Mouse (Mus musculus): Measurements from ENCODE around the gene Fkbp14. TPM values are rescaled to one million over a fixed set of nuclear protein-coding genes. Genes with fewer than 3 reads are reported as not detected.

Fkbp14 gene
- polyA plus RNA-seq, 1 experiment, result not detected

DNA sequence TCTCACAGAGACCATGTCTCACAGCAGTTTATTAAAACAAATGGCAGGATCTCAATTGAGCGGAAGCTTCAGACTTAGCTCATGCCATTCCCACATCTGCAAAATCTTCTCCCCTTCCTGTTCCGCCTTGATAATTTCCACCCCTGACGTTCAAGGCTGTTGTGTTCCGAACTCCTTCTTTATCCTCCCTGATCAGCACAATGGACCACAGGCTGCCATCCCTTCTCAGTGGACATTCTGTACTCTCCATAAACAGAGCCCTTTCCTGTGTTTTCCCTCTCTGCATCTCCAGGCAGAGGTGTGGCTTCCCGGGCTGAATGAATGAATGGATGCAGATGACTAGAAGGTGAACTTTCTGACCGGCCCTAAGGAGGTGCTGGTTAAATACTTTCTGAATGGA is 5.3 kb downstream of the Fkbp14 start:
- Histone ChIP-seq H3K4me3 (replicated peaks) (no peak overlapping the region), H3K9me3 (no peaks in the 10 kb centered on the region), H3K36me3 (replicated peaks; ENCODE audit: low read length) (no peaks in the 10 kb centered on the region), H3K4me1 (peaks cover 29% of the 10 kb centered on the region), H3K27me3 (replicated peaks) (peaks cover 49% of the 10 kb centered on the region)
- no peak for TF ChIP-seq FLI1 (IDR thresholded peaks at IDR 0.05; ENCODE audit: low read length)
- no peak for TF ChIP-seq GATA1 (IDR thresholded peaks at IDR 0.05; ENCODE audit: borderline replicate concordance, low read length)

DNA sequence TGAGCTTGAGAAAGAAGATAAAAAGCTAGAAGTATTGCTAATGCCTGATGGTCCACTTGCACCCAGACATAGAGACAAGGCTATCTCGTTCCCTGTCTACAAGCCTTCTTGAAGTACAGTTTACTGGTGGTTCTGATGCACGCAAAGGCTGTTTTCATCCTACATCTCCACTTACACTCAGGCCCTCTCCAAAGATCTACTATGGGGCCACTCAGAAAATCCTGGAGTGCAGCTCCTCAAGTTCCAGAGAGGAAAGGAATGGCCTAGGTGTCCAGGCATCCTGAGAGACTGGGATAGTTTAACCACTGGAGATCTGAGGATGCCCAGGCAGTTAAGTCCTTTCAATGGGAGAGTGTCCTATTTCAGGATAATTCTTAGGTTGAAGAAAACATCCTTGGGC is 6.4 kb downstream of the Fkbp14 start:
- no peak for TF ChIP-seq GATA1 (IDR thresholded peaks at IDR 0.05; ENCODE audit: borderline replicate concordance, low read length)
- TF ChIP-seq FLI1 (IDR thresholded peaks at IDR 0.05; ENCODE audit: low read length), result no peak
- peaks cover 25% of the 10 kb centered on the region for H3K4me1 ChIP-seq
- H3K9me3 ChIP-seq, result no peaks in the 10 kb centered on the region

DNA sequence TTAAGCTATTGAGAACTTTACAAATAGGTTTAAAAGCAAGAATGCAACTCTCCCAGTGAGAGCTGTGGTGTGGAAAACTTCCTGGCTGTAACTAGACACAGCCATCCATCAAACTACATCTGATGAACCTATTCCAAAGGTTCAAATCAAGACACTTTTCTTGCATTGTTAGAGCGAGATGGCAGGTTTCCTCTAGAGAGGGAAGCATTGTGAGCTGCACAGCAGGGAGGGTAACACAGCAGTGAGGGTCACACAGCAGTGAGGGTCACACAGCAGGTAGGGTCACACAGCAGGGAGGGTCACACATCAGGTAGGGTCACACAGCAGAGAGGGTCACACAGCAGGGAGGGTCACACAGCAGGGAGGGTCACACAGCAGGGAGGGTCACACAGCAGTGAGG is 8.9 kb downstream of the Fkbp14 start:
- Histone ChIP-seq H3K36me3 (replicated peaks; ENCODE audit: low read length) (no peaks in the 10 kb centered on the region), H3K9me3 (no peaks in the 10 kb centered on the region), H3K4me1 (peaks cover 12% of the 10 kb centered on the region), H3K4me3 (replicated peaks) (no peak overlapping the region), H3K27me3 (replicated peaks) (peaks cover 31% of the 10 kb centered on the region)
- TF ChIP-seq GATA1 (IDR thresholded peaks at IDR 0.05; ENCODE audit: borderline replicate concordance, low read length) (no peak), FLI1 (IDR thresholded peaks at IDR 0.05; ENCODE audit: low read length) (no peak)

More for the DNA sequence above, 6.4 kb downstream of the Fkbp14 start:
- Histone ChIP-seq H3K4me3 (replicated peaks) (no peak overlapping the region), H3K36me3 (replicated peaks; ENCODE audit: low read length) (no peaks in the 10 kb centered on the region), H3K27me3 (replicated peaks) (peaks cover 40% of the 10 kb centered on the region)

DNA sequence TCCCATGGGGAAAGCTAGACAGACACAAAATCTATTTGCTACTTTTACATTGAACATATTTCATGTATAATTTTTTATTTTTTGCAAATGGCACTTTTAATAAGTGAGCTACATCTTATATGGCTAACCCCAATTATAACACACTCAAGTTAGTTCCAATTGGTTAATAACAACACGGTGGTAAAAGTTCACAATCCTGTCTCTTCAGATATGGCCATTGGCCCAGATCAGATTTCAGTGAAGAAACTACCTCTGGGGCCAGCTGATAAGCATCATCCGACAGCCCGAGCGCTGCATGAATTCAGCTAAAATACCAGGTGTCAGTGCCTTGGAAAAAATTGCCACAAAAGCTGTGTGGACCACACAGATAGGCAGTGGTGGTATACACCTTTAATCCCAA is 9.4 kb downstream of the Fkbp14 start:
- Histone ChIP-seq H3K36me3 (replicated peaks; ENCODE audit: low read length) (no peaks in the 10 kb centered on the region), H3K27me3 (replicated peaks) (peaks cover 35% of the 10 kb centered on the region), H3K4me1 (peaks cover 7% of the 10 kb centered on the region), H3K9me3 (no peaks in the 10 kb centered on the region), H3K4me3 (replicated peaks) (no peak overlapping the region)
- TF ChIP-seq GATA1 (IDR thresholded peaks at IDR 0.05; ENCODE audit: borderline replicate concordance, low read length) (no peak), FLI1 (IDR thresholded peaks at IDR 0.05; ENCODE audit: low read length) (no peak)

DNA sequence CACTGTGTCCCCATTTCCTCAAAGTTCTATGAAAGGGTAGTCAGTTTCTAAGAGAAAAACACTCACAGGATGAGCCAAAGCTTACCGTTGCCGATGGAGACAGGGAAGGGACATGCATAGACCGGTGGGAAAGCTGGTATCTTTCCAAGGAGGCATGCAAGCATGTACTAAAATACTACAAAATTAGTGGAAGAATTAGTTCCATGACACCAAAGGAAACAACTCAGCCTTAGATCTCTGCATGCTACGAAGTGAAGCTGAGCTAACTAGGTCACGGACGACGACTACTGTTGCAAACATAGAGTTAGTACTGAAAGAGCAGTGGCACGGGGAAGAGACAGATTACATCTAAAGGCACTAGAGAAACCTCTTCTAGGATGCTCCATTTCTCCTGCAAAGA is 10.2 kb downstream of the Fkbp14 start:
- Histone ChIP-seq H3K4me1 (peaks cover 5% of the 10 kb centered on the region; the same call in 1 of the 2 replicates), H3K27me3 (replicated peaks) (peaks cover 34% of the 10 kb centered on the region), H3K36me3 (replicated peaks; ENCODE audit: low read length) (no peaks in the 10 kb centered on the region), H3K4me3 (replicated peaks) (no peak overlapping the region), H3K9me3 (no peaks in the 10 kb centered on the region)
- no peak for TF ChIP-seq FLI1 (IDR thresholded peaks at IDR 0.05; ENCODE audit: low read length)
- TF ChIP-seq GATA1 (IDR thresholded peaks at IDR 0.05; ENCODE audit: borderline replicate concordance, low read length), result no peak

DNA sequence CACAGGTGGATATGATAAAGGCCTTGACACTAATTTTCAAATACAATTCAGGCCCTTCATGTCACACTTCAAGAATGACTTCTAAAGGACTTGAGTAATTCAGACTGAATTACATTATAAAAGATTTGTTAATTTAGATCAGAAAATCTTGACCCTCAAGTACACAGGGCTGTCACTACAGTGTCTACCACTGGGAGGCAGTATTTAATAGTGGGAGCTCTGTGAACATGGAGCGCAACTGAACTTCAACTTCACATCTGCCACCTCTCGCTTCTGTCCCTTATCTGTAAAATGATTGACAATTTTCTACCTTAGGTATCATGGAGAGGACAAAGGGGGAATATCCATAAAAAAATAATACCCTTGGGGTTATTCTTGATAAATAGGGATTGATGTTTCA is 10.9 kb downstream of the Fkbp14 start:
- no peaks in the 10 kb centered on the region for H3K36me3 ChIP-seq (replicated peaks; ENCODE audit: low read length)
- peaks cover 5% of the 10 kb centered on the region; the same call in 1 of the 2 replicates for H3K4me1 ChIP-seq
- peaks cover 28% of the 10 kb centered on the region for H3K27me3 ChIP-seq (replicated peaks)
- no peak overlapping the region for H3K4me3 ChIP-seq (replicated peaks)
- TF ChIP-seq GATA1 (IDR thresholded peaks at IDR 0.05; ENCODE audit: borderline replicate concordance, low read length) (no peak), FLI1 (IDR thresholded peaks at IDR 0.05; ENCODE audit: low read length) (no peak)
- no peaks in the 10 kb centered on the region for H3K9me3 ChIP-seq

DNA sequence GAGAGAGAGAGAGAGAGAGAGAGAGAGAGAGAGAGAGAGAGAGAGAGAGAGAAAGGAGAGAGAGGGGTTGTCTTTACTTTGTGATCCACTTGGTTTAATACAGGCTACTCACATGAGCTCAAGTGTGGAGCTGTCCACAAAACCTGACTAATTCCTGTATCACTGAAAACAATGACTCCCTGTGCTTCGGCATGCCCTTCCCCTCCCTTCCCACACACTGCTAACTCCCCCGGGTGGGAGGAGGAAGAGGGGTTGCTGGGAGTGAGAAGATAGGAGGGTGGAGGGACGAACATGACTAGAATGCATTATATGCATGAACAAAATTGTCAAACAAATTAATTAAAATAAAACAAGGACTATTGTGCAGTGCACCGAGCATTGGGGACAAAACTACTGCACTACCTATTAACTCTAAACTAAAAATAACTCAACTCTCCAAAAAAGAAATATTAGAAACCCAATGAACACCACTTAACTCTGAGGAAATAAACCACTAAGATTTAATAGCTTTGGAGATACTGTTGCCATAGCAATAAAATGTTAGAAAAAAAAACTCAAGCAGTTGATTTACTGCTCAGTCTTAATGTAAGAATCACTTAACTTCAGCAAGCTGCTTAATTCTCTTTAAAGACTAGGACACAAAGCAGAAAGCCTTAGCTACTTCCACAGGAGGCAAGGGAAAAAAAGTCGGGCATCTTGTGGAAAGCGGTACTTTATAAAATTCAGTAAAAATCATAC is 23.7 kb downstream of the Fkbp14 start:
- H3K4me1 ChIP-seq, result peaks cover 3% of the 10 kb centered on the region; the same call in 1 of the 2 replicates
- peaks cover 30% of the 10 kb centered on the region for H3K27me3 ChIP-seq (replicated peaks)
- H3K9me3 ChIP-seq, result peaks cover 9% of the 10 kb centered on the region
- no peaks in the 10 kb centered on the region for H3K36me3 ChIP-seq (replicated peaks; ENCODE audit: low read length)
- TF ChIP-seq FLI1 (IDR thresholded peaks at IDR 0.05; ENCODE audit: low read length) (no peak), GATA1 (IDR thresholded peaks at IDR 0.05; ENCODE audit: borderline replicate concordance, low read length) (no peak)
- H3K4me3 ChIP-seq (replicated peaks), result peak overlapping the region; percentile 46

DNA sequence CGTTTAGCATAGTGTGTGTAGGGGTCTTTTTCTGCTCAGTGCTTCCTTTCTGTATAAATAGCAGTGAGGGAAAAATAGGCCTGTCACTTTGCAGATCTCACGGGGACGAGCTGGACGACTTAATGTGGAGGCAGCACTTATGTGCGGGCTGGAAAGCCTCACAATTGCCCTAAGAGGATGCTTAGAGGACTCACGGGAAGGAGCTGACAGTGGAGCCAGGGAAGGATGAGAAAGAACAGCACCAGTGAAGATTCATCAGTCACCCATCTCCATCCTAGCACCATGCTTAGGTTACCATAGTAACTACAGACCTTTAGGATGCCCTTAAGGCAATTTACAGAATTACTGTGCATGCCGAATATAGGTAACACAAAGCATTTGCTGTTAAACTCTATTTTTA is 27.3 kb downstream of the Fkbp14 start:
- TF ChIP-seq FLI1 (IDR thresholded peaks at IDR 0.05; ENCODE audit: low read length) (no peak), GATA1 (IDR thresholded peaks at IDR 0.05; ENCODE audit: borderline replicate concordance, low read length) (no peak)
- H3K4me1 ChIP-seq, result peaks cover 17% of the 10 kb centered on the region
- H3K9me3 ChIP-seq, result peaks cover 9% of the 10 kb centered on the region
- no peaks in the 10 kb centered on the region for H3K36me3 ChIP-seq (replicated peaks; ENCODE audit: low read length)
- H3K4me3 ChIP-seq (replicated peaks), result no peak overlapping the region
- H3K27me3 ChIP-seq (replicated peaks), result peaks cover 43% of the 10 kb centered on the region

DNA sequence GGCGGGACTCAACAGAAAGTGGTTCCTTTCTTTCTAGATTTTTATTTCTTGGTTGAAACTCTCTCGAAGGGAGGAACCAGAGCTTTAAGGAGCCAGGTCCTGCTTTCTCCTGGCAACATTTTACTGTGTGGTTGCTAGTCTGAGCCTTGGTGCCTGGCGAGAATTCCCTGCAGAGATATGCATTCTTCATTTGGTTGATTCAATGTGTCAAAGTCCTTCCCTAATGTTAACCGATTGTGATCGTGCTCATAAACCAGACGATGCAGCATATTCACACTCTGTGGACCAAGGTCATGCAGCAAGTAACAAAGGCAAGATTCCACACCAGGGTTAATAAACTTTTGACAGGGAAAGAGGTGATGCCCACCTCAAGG is 30.6 kb downstream of the Fkbp14 start:
- Histone ChIP-seq H3K9me3 (peaks cover 9% of the 10 kb centered on the region), H3K4me1 (peaks cover 18% of the 10 kb centered on the region), H3K36me3 (replicated peaks; ENCODE audit: low read length) (no peaks in the 10 kb centered on the region), H3K4me3 (replicated peaks) (peak overlapping the region; percentile 89), H3K27me3 (replicated peaks) (peaks cover 57% of the 10 kb centered on the region)
- TF ChIP-seq GATA1 (IDR thresholded peaks at IDR 0.05; ENCODE audit: borderline replicate concordance, low read length) (no peak), FLI1 (IDR thresholded peaks at IDR 0.05; ENCODE audit: low read length) (no peak)

DNA sequence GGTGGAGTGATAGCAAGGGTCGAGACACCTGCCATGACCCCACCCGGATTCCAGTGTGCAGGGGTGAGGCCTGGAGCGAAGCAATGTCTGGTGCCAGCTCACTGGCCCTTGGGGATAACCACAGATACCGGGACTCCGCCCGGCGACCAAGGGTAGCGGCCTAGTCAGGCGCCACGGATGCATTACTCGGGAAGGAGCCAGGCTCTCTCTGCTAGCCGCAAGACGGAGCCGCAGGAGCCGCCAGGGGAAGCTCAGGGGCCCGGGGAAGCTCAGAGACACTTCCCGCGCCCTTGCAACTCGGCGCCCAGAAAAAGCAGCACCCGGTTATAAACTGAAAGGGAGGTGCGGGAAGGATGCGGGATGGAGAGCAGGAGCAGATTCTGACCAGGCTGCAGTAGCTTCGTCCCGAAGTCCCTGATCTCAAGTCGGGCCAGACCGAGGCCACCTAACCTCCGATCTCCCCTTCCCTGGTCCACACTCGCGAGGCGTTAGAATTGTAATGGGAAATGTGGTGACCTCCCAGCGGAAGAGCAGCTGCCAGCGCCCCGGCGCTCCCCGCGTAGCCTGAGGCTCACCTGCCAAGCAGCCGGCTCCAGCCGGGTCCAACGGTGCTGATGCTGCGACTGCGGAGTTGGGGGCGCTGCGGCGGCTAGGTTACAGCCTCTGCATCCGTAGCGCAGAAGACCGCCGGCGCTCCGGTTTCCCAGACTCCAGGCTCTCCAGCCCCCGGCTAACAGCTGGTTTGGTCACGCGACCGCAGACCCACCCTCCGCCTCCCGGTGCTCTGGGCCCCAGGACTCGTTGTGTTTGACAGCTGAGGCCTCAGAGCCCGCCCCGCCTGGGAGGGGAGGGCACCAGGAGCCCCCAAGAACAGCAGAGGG is 31.2 kb downstream of the Fkbp14 start, which contains the start of gene Scrn1:
Gene Scrn1 (minus strand): TSS at position 825 of the 881 bp plus-strand sequence.
- Histone ChIP-seq H3K9me3 (peaks cover 9% of the 10 kb centered on the region), H3K4me1 (peaks cover 18% of the 10 kb centered on the region), H3K36me3 (replicated peaks; ENCODE audit: low read length) (no peaks in the 10 kb centered on the region), H3K27me3 (replicated peaks) (peaks cover 58% of the 10 kb centered on the region), H3K4me3 (replicated peaks) (peak within 1 kb of the TSS; percentile 89)
- TF ChIP-seq GATA1 (IDR thresholded peaks at IDR 0.05; ENCODE audit: borderline replicate concordance, low read length) (no peak), FLI1 (IDR thresholded peaks at IDR 0.05; ENCODE audit: low read length) (no peak)

All from megakaryocyte, embryonic 14.5 days (primary cell).